Mouse (Mus musculus): ENCODE results near the gene Mier1. TPM values are rescaled to one million over a fixed set of nuclear protein-coding genes. Genes with fewer than 3 reads are reported as not detected.

Mier1 gene
- 10 to 100 TPM; 15.2 to 21.0 (median 17.4) TPM for total RNA-seq (2022)

DNA sequence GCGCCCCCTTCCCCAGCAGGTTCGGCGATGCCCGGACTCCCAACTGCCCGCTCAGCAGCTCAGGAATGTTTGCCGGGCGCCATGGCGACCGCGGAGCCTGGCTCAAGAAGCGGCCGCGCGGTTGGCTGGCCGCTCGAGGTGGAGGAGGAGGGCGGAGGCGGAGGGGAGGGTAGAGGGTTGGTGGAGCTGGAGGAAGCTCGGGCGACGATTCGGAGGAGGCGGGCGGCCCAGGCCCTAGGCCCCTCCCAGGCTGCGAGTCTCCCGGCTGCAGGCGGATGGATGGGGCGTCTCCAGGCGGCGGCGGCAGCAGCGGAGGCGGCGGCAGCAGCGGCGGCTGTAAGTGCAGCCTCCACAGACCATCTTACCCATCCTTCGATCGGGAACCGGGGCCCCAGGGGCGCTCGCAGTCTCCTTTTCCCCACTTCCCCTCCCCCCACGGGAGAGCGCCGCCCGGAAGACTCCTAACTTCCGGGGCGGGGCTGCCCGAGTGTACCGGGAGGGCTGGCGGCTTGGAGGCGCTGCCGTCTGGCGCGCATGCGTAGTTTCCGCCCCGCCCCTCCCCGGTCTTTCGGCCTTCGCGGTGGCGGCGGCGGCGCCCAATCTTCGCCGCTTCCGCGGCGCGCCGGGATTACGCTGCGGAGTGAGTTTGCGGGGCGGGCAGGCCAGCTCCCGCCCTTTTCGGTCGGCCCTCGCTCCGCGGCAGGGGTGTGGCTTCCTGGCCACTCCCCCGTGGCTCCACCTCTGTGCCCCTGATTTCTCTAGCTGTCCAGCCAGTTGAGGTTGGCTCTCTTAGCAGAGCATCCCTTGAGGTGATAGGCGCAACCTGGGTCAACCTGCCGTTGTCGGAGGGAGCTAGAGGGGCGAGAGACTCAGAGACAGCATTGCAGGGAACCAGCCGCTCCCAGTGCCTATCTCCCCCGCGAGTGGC, at the start of gene Mier1, which contains the start of gene Wdr78:
Gene Mier1, plus strand, starts transcription at position 207 of the 928 bp plus-strand sequence.
Gene Wdr78, minus strand, starts transcription at position 372 of the 928 bp plus-strand sequence.
- peak; percentile 92 to 95 for DNase-seq (ENCODE audit: low spot score in 2 of 2)

GRCm38 (mm10) chr4:103064421-103064820, 49.8 kb upstream of the Mier1 start:
- DNase-seq (ENCODE audit: low spot score in 2 of 2): no peak

GRCm38 (mm10) chr4:103064976-103065375, 49.2 kb upstream of the Mier1 start:
- no peak for DNase-seq (ENCODE audit: low spot score in 2 of 2)

DNA sequence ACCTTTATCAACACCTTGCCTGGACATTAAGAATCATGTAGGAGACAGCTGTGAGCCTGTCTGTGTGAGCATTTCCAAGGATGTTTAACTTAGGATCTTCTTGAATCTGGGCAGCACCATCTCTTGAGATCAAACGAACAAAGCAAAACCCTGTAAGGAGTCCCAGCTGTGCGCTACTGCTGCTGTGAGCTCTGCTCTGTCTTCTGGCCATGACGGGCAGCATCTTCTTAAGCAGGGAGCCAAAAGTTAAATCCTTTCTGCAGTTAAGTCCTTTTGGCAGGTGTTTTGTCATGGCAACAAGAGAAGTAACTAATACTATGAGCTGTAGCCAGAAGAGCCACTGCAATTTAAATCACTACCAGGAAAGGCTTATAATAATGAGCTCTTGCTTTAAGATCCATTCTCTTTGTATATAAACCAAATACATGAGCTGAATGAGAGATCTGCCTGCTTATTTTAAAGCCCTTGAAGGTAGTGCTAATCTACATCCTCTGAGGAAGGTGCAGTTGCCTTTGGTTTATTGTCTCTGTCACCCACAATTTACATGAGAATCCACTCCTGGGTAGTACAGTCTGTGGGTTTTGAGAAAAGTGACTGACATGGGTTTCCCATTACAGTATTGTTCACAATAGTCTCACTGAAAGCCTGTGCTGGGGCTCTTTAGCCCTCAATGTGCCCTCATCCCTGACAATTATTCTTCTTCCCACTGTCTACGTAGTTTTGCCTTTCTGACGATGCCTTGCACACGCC, 46.1 kb upstream of the Mier1 start:
- DNase-seq (ENCODE audit: low spot score in 2 of 2): no peak

DNA sequence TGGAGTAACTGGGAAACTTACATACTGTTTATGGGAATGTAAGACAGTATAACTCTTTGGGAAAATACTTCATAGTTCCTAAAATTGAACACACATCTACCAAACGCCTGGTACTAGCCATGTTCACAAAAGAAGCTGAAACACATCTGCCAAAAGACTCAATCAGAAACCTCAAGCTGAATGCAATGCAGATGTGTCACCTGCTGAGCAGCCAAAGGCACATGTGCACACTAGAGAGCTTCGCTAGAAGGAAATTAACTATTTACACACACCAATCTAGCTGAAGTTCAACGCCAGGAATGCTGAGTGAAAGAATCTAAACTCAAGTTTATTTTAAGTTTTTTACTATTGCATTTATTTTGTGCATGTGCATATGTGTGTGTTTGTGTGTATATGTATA, 43.6 kb upstream of the Mier1 start:
- no peak for DNase-seq (ENCODE audit: low spot score in 2 of 2)

GRCm38 (mm10) chr4:103085237-103085636, 29.0 kb upstream of the Mier1 start:
- DNase-seq (ENCODE audit: low spot score in 2 of 2): no peak

DNA sequence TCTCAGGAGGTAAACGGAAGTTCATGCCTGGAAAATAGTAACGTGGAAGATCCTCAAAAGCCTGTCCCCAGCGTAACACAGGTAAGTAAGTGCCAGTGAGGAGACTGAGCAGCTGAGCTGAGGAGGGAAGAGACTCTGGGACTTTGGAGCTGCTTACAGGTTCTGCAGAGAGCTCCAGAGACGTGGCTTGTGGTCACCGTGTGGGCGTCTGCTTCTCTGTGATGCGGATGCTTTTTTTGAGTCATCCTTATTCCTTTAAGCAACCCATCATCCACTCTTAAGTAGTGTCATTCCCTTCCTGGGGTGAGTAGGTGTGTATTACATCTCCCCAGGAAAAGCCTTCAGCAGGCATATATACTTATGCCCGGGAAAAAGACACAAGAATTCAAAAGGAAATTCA, 18.3 kb upstream of the Mier1 start:
- DNase-seq (ENCODE audit: low spot score in 2 of 2): no peak

- no peak for DNase-seq (ENCODE audit: low spot score in 2 of 2)
These were observed 15.7 kb upstream of the Mier1 start for GRCm38 (mm10) chr4:103098532-103098931.

DNA sequence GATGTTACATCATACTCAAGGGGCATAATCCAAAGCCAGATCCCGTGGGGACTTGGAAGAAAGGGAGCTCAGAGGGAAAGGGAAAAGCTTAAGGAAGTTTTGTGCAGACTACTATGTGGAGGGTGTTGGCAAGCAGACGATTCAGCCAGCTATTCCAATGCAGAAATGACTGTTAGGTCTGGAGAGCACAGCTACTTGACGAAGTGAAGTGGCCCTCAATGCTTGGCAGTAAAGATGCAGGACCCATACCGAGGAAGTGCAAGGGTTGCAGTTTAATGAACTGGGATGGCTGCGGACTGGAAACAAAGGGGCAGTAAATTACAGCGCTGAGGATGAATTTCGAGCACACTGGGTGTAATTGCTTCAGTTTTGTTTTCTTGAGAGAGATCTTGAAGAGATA, 1.5 kb upstream of the Mier1 start:
- no peak for DNase-seq (ENCODE audit: low spot score in 2 of 2)

DNA sequence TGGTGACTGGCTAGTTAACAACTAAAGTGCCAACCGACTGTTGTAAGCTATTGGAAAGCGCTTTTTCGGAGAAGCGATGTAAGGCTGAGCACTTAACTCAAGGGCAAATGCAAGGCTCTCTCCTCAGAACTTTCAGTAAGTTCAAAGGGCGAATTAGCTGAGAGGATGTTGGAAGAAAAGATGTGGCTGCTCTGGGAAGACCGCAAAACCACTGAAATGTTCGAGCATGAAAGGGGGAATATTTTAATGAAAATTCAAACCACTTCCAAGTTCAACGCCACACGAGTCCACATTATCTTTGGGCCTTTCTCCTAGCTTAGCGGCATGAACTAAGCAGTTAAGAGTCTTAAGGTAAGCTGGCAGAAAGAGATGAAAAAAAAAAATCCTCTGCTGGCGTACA, 788 bp upstream of the Mier1 start:
- DNase-seq (ENCODE audit: low spot score in 2 of 2): no peak

GRCm38 (mm10) chr4:103118888-103119228, 4.7 kb downstream of the Mier1 start:
- DNase-seq (ENCODE audit: low spot score in 2 of 2): no peak

GRCm38 (mm10) chr4:103119229-103120027, 5.2 kb downstream of the Mier1 start:
- peak; percentile 71 to 81 for DNase-seq (ENCODE audit: low spot score in 2 of 2)

DNA sequence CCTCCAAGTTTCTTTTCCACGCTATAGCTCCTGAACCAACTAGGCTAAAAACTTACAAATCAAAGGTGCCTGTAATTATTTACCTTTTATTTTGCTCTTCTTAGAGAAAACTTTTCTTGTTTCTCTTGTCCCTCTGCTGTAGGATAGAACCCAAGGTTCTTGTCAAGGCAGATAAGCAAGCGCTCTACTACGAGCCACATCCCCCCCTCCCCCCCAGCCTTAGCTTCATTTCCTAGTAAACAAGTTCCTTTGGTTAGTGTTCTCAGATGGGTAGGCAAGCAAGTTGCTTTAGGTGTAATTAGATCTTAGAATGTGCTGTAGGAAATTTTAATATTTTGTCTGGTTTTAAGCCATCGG, 5.8 kb downstream of the Mier1 start:
- no peak for DNase-seq (ENCODE audit: low spot score in 2 of 2)

DNA sequence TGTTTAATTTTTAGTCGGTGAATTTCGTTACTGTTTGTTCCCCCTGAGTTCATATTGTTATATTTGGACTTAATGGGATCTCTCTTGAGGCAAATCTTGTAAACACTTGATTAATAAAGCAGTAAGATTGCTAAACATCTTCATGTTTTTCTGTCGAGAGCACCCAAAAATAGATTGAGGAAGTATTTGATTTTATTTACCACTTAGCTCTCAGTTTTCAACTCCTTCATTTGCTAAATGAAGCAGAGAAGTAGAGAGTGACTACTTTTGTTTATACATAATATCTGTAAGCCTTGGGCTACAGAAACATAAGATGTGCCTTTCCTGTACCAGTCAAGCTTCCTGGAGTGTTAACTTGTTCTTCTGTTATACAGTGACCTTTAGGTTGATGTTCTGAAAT, 6.2 kb downstream of the Mier1 start:
- no peak for DNase-seq (ENCODE audit: low spot score in 2 of 2)

DNA sequence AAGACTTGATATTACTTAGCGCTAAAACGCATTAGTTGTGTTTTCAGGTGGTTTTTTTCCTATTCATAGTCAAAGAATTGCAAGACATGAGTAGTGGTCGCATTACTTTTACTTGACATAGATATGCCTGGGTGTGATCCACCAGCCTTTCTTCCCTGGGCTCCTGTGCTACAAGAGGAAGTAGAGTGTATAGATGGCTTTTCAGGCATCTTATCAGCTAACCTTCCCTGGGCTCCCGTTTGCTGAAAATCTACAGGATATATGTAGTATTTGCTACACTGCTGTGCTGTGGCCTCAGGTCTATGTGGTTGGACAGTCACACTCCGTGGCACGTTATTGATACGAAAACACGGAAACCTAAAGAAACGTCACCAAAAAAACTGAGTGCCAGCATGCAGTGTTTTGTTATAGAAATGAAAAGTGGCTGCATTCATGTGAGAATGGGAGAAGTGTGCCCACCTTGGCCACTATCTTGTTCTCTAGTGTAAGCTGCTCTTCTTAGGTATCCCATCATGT, 6.7 kb downstream of the Mier1 start:
- DNase-seq (ENCODE audit: low spot score in 2 of 2): no peak

DNA sequence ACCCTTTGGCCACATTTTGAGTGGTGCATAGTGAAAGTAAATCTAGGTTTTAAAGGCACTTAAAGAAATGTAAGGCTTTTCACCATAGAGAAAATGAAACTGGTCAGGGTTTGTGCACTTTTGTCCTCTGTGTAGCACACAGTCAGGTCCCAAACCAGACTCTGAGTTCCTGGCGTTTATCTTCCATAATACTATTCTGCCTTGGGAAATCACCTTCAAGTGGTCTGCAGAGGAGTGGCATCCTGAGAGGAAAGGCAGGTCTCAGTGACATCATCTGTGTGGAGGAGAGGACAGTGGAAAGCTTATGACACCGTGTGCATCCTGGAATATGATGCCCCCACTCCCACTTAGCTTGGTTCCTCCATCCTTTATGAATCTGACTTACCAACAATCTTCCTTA, 8.9 kb downstream of the Mier1 start:
- no peak for DNase-seq (ENCODE audit: low spot score in 2 of 2)

DNA sequence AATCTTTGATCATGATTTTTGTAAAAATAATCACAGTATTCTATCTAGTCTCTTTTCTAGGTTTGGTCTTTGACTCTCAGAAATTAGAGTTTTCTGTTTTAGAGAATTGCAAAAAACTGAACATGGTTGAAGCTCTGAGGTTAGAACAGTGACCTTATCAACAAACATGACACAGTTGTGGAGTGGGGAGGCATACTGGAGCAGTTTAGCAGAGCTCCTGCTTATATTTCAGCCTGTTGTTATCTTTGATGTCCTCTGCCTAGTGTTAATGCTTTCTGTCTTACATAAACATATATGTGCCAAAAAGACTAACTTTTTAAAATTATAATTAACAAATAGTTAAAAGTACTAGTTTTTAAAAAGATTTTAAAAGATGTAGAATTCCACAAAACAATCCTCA, 9.4 kb downstream of the Mier1 start:
- no peak for DNase-seq (ENCODE audit: low spot score in 2 of 2)

GRCm38 (mm10) chr4:103126533-103126932, 12.3 kb downstream of the Mier1 start:
- DNase-seq (ENCODE audit: low spot score in 2 of 2): no peak

DNA sequence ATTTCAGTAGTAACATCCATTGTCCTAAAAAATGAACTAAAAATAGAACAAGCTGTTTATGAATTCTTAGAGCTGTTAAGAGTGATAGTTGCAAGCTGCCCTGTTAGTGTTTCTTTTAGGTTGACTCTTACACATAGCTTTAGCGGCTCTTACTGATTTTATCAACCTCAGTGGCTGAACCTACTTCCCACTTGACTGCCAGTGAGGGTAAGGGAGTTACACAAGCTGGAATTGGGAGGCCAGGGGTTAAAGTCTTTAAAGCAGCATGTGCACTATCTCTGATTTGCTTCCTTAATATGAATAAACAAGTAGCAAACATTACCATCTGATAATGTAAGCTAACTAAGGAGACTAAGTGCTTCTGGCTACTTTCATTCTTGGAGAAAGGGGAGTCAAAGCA, 22.8 kb downstream of the Mier1 start:
- no peak for DNase-seq (ENCODE audit: low spot score in 2 of 2)

GRCm38 (mm10) chr4:103146339-103146738, 32.1 kb downstream of the Mier1 start:
- peak; percentile 22 to 44 for DNase-seq (ENCODE audit: low spot score in 2 of 2)

DNA sequence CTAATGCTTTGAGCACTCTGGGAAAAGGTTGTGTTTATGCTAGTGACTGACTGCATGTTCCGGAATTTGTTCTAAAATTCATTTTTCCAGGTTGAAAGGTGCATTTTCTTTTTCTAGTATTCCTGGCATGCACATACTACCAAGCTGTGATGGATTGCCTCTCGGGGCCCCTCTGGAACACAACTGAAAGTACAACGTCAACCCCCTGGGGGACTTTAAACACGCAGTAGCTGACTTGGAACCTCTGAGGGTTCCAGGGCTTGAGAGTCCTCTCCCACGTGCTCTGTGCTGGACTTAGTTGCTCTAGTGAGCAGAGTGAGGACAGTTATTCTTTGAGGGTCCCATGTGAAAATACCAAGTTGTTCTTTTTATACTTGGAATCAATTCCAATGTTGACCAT, 37.8 kb downstream of the Mier1 start:
- no peak for DNase-seq (ENCODE audit: low spot score in 2 of 2)

DNA sequence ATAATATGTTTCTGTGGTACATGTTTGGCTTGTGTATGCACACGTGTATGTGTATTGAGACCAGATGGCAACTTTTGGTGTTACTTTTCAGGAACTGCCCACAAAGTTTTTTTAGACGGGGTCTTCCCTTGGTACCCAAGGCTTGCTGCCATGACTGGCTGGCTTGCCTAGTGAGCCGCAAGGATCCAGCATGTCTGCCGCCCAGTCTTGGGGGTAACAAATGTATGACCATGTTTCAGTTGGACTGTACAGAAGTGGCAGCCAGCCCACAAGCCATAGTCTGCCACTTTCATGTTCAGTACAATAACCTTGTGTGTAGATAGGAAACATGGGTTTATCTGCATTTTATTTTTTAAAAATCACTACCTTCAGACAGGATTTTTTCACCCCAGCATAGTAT, 44.6 kb downstream of the Mier1 start:
- DNase-seq (ENCODE audit: low spot score in 2 of 2): no peak
